Mouse (Mus musculus) limb, embryonic 14.5 days (tissue): ENCODE measurements around the gene Coq10a. TPM values are rescaled to one million over a fixed set of nuclear protein-coding genes. Genes with fewer than 3 reads are reported as not detected.

ENCODE experiments used
- ATAC-seq: fragments of 200-750 bp; cut with Nextera tagmentation; 2 replicates; pipeline ENCODE4 v1.8.0; 2017; ENCODE audit warnings: low read depth, moderate number of reproducible peaks, moderate TSS enrichment; ENCODE audit not compliant: low FRiP score
- DNase-seq: peaks from one replicate; pipeline ENCODE4 v3.0.0-alpha.2; 2015; ENCODE audit warnings: low spot score
- H3K27ac ChIP-seq: fragments of 300-500 bp; sonication (generic); replicated peaks from 2 replicates; pipeline ENCODE4 v1.5.1; 2014; ENCODE audit warnings: low read depth, mild to moderate bottlenecking, low read length, moderate library complexity, mixed read lengths
- H3K27me3 ChIP-seq: fragments of 300-500 bp; sonication (generic); 2 replicates; pipeline ENCODE4 v1.6.1; 2014; ENCODE audit warnings: low read length, mixed read lengths; ENCODE audit not compliant: control insufficient read depth, insufficient read depth
- H3K36me3 ChIP-seq: fragments of 300-500 bp; sonication (generic); 2 replicates; pipeline ENCODE4 v1.6.1; 2014; ENCODE audit warnings: mild to moderate bottlenecking, low read length, moderate library complexity, mixed read lengths; ENCODE audit not compliant: control insufficient read depth, insufficient read depth
- H3K4me1 ChIP-seq: fragments of 300-500 bp; sonication (generic); 2 replicates; pipeline ENCODE4 v1.6.1; 2014; ENCODE audit warnings: antibody characterized with exemption, low read length, mixed read lengths; ENCODE audit not compliant: control insufficient read depth, insufficient read depth
- H3K4me2 ChIP-seq: fragments of 300-500 bp; sonication (generic); replicated peaks from 2 replicates; pipeline ENCODE4 v1.6.1; 2014; ENCODE audit warnings: low read depth, mild to moderate bottlenecking, low read length, moderate library complexity; ENCODE audit not compliant: severe bottlenecking
- H3K4me3 ChIP-seq: fragments of 300-500 bp; sonication (generic); replicated peaks from 2 replicates; pipeline ENCODE4 v1.5.1; 2014; ENCODE audit warnings: low read length
- H3K9ac ChIP-seq: fragments of 300-500 bp; sonication (generic); 2 replicates; pipeline ENCODE4 v1.6.1; 2014; ENCODE audit warnings: mild to moderate bottlenecking, low read depth, low read length, moderate library complexity; ENCODE audit not compliant: severe bottlenecking
- H3K9me3 ChIP-seq: fragments of 300-500 bp; sonication (generic); 2 replicates; pipeline ENCODE4 v1.6.1; 2016; ENCODE audit warnings: low read length; ENCODE audit not compliant: control insufficient read depth
- POLR2A ChIP-seq: fragments of 200-500 bp; IDR thresholded peaks from 2 replicates; pipeline ENCODE4 v1.8.0; 2012; ENCODE audit warnings: inconsistent platforms, mild to moderate bottlenecking, moderate library complexity, borderline replicate concordance; ENCODE audit not compliant: insufficient read depth, insufficient read length; ENCODE audit errors: extremely low read depth
- WGBS: fragments of 180-500 bp; shearing (Covaris S2); extraction: QIAGEN DNeasy Blood & Tissue Kit; methylation state at CpG from one replicate; pipeline ENCODE4 v1.1.7; 2014; 5-methylcytosine and 5-hydroxymethylcytosine counted together
- polyA plus RNA-seq, 2 experiments: library from polyadenylated mRNA; depleted of rRNA in 1 of 2; stranded (reverse) in 1 of 2; unstranded in 1 of 2; fragments of >200 nt; fragmentation: Nextera tagmentation in 1 of 2; extraction: Ambion mirVana in 1 of 2; gene quantifications; 2 replicates each; pipeline versions ENCODE4 v1.2.1 to v1.2.3; 2012 to 2014

Coq10a gene
- polyA plus RNA-seq, 2 experiments = 19.4 to 38.9 TPM

- Histone ChIP-seq H3K9me3 (no peaks in the 10 kb centered on the region), H3K9ac (no peak overlapping the region), H3K4me2 (no peak overlapping the region), H3K27ac (no peak overlapping the region), H3K36me3 (peaks cover 60% of the 10 kb centered on the region), H3K4me1 (peaks cover 2% of the 10 kb centered on the region; the same call in 1 of the 2 replicates), H3K4me3 (no peak overlapping the region), H3K27me3 (no peaks in the 10 kb centered on the region)
- TF ChIP-seq POLR2A = no peak
- 69% methylated on average over 10 of the region's 10 CpGs for WGBS
- DNase-seq (no peak), ATAC-seq (no peak)
Measured at GRCm38 (mm10) chr10:128396716-128397264, 28.0 kb upstream of the Coq10a start.

DNA sequence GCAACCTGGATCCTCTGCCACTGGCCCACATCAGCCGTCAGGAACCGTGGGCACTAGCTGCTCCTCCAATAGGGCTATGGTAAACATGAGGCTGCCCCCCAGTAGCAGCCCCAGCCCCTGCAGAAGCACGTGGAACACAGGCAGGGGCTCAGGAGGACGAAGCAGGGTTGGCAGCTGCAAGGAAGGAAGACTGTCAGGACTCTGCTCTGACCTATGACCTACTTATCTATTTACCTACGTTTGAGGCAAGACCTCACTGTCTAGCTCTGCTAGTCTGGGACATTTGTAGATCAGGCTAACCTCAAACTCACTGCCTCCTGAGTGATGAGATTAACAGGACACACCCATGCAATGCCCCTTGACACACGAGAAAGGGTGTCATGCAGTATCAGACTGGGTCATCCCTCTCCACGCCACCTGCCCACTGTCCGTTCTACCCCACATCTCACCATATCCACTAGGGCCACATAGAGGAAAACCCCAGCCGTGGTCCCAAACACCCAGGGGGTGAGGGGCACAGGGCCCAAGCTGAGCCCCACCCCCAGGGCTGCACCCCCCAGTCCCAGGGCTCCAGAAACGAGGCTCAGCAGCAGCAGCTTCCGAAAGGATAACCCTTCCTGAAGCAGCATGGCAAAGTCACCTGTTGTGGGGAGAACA is 27.3 kb upstream of the Coq10a start:
- H3K4me3 ChIP-seq = no peak overlapping the region
- ATAC-seq = no peak
- H3K27me3 ChIP-seq = no peaks in the 10 kb centered on the region
- no peak for DNase-seq
- no peak overlapping the region for H3K4me2 ChIP-seq
- WGBS = 63% methylated on average over 11 of the region's 11 CpGs
- no peaks in the 10 kb centered on the region for H3K9me3 ChIP-seq
- H3K27ac ChIP-seq = no peak overlapping the region
- no peak for TF ChIP-seq POLR2A
- H3K4me1 ChIP-seq = peaks cover 2% of the 10 kb centered on the region; the same call in 1 of the 2 replicates
- no peak overlapping the region for H3K9ac ChIP-seq
- H3K36me3 ChIP-seq = peaks cover 64% of the 10 kb centered on the region

GRCm38 (mm10) chr10:128391850-128392249 is 23.1 kb upstream of the Coq10a start:
- ATAC-seq = no peak
- no peak overlapping the region for H3K4me3 ChIP-seq

GRCm38 (mm10) chr10:128390366-128390765 is 21.6 kb upstream of the Coq10a start:
- no peaks in the 10 kb centered on the region for H3K4me1 ChIP-seq
- H3K9me3 ChIP-seq = no peaks in the 10 kb centered on the region
- H3K27ac ChIP-seq = no peak overlapping the region
- no peak overlapping the region for H3K4me3 ChIP-seq
- ATAC-seq (no peak), DNase-seq (no peak)
- 94% methylated on average over 12 of the region's 12 CpGs for WGBS
- H3K4me2 ChIP-seq = no peak overlapping the region
- no peak for TF ChIP-seq POLR2A
- no peaks in the 10 kb centered on the region for H3K27me3 ChIP-seq
- H3K9ac ChIP-seq = no peak overlapping the region
- peaks cover 97% of the 10 kb centered on the region for H3K36me3 ChIP-seq

More at GRCm38 (mm10) chr10:128391850-128392249, 23.1 kb upstream of the Coq10a start:
- H3K9me3 ChIP-seq = no peaks in the 10 kb centered on the region
- no peak for TF ChIP-seq POLR2A
- H3K4me1 ChIP-seq = no peaks in the 10 kb centered on the region
- no peak for DNase-seq
- H3K4me2 ChIP-seq = no peak overlapping the region
- no peak overlapping the region for H3K9ac ChIP-seq
- no peak overlapping the region for H3K27ac ChIP-seq
- WGBS = 81% methylated on average over 6 of the region's 6 CpGs
- peaks cover 96% of the 10 kb centered on the region for H3K36me3 ChIP-seq
- H3K27me3 ChIP-seq = no peaks in the 10 kb centered on the region

- Histone ChIP-seq H3K36me3 (peaks cover 99% of the 10 kb centered on the region), H3K4me1 (no peaks in the 10 kb centered on the region), H3K4me3 (no peak overlapping the region), H3K9ac (no peak overlapping the region), H3K27ac (no peak overlapping the region), H3K4me2 (no peak overlapping the region), H3K27me3 (no peaks in the 10 kb centered on the region), H3K9me3 (no peaks in the 10 kb centered on the region)
- WGBS = 81% methylated on average over 6 of the region's 6 CpGs
- DNase-seq (no peak), ATAC-seq (no peak)
- no peak for TF ChIP-seq POLR2A
Measured at GRCm38 (mm10) chr10:128389570-128389969, 20.8 kb upstream of the Coq10a start.

DNA sequence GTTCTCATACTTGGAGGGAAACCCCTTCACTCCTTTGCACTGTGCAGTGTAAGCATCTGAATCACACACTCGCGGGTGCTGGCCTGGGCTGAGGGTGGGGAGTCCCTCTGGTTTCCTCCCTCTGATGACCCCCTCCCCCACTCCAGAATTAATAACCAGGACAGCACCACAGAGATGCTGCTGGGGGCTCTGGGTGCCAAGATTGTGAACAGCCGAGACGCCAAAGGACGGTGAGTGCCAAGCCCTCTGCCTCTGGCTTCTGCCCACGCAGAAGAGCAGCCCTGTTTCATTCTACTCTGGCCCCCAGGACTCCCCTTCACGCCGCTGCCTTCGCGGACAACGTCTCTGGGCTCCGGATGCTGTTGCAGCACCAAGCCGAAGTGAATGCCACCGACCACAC is 20.1 kb upstream of the Coq10a start:
- H3K9ac ChIP-seq = no peak overlapping the region
- DNase-seq (no peak), ATAC-seq (no peak)
- no peaks in the 10 kb centered on the region for H3K4me1 ChIP-seq
- no peaks in the 10 kb centered on the region for H3K9me3 ChIP-seq
- H3K4me2 ChIP-seq = no peak overlapping the region
- no peaks in the 10 kb centered on the region for H3K27me3 ChIP-seq
- peaks cover 98% of the 10 kb centered on the region for H3K36me3 ChIP-seq
- no peak overlapping the region for H3K27ac ChIP-seq
- 91% methylated on average over 14 of the region's 14 CpGs for WGBS
- no peak for TF ChIP-seq POLR2A
- H3K4me3 ChIP-seq = no peak overlapping the region
